Comparison of ENCODE assay signal across 1 mouse cellular context in genomic region chr17:28519827-28520226, GRCm38 (mm10).
TF ChIP-seq lines count a peak whose summit lies in the region.

No protein-coding gene starts in this region.

TF ChIP-seq in MEL, 35 proteins besides CTCF, POLR2A, EP300 and RAD21 (continued from another document):
- TF ChIP-seq ELF1 (IDR thresholded peaks at IDR 0.05; ENCODE audit: low read depth, low read length): no peak
- TF ChIP-seq JUND (IDR thresholded peaks at IDR 0.05; ENCODE audit: low read depth, low read length): no peak
- no peak for TF ChIP-seq CHD2 (IDR thresholded peaks at IDR 0.05; ENCODE audit: low read length)
- TF ChIP-seq NELFE (IDR thresholded peaks at IDR 0.05; ENCODE audit: low read depth, low read length): no peak
- TF ChIP-seq GABPA (IDR thresholded peaks at IDR 0.05; ENCODE audit: low read depth, low read length): no peak
- no peak for TF ChIP-seq MXI1 (IDR thresholded peaks at IDR 0.05; ENCODE audit: low read depth, low read length)
- no peak for TF ChIP-seq MAX (IDR thresholded peaks at IDR 0.05; ENCODE audit: low read length)
- TF ChIP-seq MAFK (IDR thresholded peaks at IDR 0.05; ENCODE audit: borderline replicate concordance, low read depth, low read length): no peak
- TF ChIP-seq SIN3A (IDR thresholded peaks at IDR 0.05; ENCODE audit: low read length): no peak
- TF ChIP-seq USF1 (IDR thresholded peaks at IDR 0.05; ENCODE audit: low read depth, low read length): no peak
